Mouse (Mus musculus): ENCODE data around the gene Ifna2. TPM values are rescaled to one million over a fixed set of nuclear protein-coding genes. Genes with fewer than 3 reads are reported as not detected.

Gene Ifna2
- not detected for total RNA-seq (2021)
- long read RNA-seq = 0 reads

- no peak for DNase-seq (ENCODE audit: low spot score in 2 of 2)
Observed at GRCm38 (mm10) chr4:88683812-88684211, at the start of gene Ifna2. TSS of gene Ifna2 (minus strand) at chr4:88683912.

GRCm38 (mm10) chr4:88727324-88727723, 43.6 kb upstream of the Ifna2 start:
- DNase-seq (ENCODE audit: low spot score in 2 of 2) = no peak

- DNase-seq (ENCODE audit: low spot score in 2 of 2) = no peak
Observed at GRCm38 (mm10) chr4:88726727-88727126, 43.0 kb upstream of the Ifna2 start.

GRCm38 (mm10) chr4:88723497-88724090, 39.9 kb upstream of the Ifna2 start:
- no peak for DNase-seq (ENCODE audit: low spot score in 2 of 2)

GRCm38 (mm10) chr4:88721791-88722721, 38.3 kb upstream of the Ifna2 start, which contains the start of the genes Gm26566 and Klhl9:
TSS of gene Gm26566 (plus strand) at chr4:88721805.
TSS of gene Klhl9 (minus strand) at chr4:88722465.
- DNase-seq (ENCODE audit: low spot score in 2 of 2) = peak; percentile 86 to 90

- no peak for DNase-seq (ENCODE audit: low spot score in 2 of 2)
Observed at GRCm38 (mm10) chr4:88718715-88719114, 35.0 kb upstream of the Ifna2 start.

- no peak for DNase-seq (ENCODE audit: low spot score in 2 of 2)
Observed at GRCm38 (mm10) chr4:88715059-88715458, 31.3 kb upstream of the Ifna2 start.

GRCm38 (mm10) chr4:88714281-88714680, 30.6 kb upstream of the Ifna2 start:
- no peak for DNase-seq (ENCODE audit: low spot score in 2 of 2)

- no peak for DNase-seq (ENCODE audit: low spot score in 2 of 2)
Observed at GRCm38 (mm10) chr4:88707128-88707826, 23.6 kb upstream of the Ifna2 start.

- no peak for DNase-seq (ENCODE audit: low spot score in 2 of 2)
Observed at GRCm38 (mm10) chr4:88705924-88706323, 22.2 kb upstream of the Ifna2 start.

GRCm38 (mm10) chr4:88699301-88699700, 15.6 kb upstream of the Ifna2 start:
- no peak for DNase-seq (ENCODE audit: low spot score in 2 of 2)

- no peak for DNase-seq (ENCODE audit: low spot score in 2 of 2)
Observed at GRCm38 (mm10) chr4:88698781-88699180, 15.1 kb upstream of the Ifna2 start.

GRCm38 (mm10) chr4:88697753-88698152, 14.0 kb upstream of the Ifna2 start:
- DNase-seq (ENCODE audit: low spot score in 2 of 2) = no peak

GRCm38 (mm10) chr4:88697108-88697507, 13.4 kb upstream of the Ifna2 start:
- DNase-seq (ENCODE audit: low spot score in 2 of 2) = no peak

- DNase-seq (ENCODE audit: low spot score in 2 of 2) = peak; percentile 37 to 82
Observed at GRCm38 (mm10) chr4:88696237-88696884, 12.6 kb upstream of the Ifna2 start.

GRCm38 (mm10) chr4:88693392-88693791, 9.7 kb upstream of the Ifna2 start:
- no peak for DNase-seq (ENCODE audit: low spot score in 2 of 2)

- DNase-seq (ENCODE audit: low spot score in 2 of 2) = no peak
Observed at GRCm38 (mm10) chr4:88692537-88692936, 8.8 kb upstream of the Ifna2 start.

- DNase-seq (ENCODE audit: low spot score in 2 of 2) = no peak
Observed at GRCm38 (mm10) chr4:88691259-88691658, 7.5 kb upstream of the Ifna2 start, which contains the start of gene Ifnab. TSS of gene Ifnab (minus strand) at chr4:88691359.

GRCm38 (mm10) chr4:88681353-88681752, 2.4 kb downstream of the Ifna2 start:
- DNase-seq (ENCODE audit: low spot score in 2 of 2) = no peak

GRCm38 (mm10) chr4:88680362-88680761, 3.4 kb downstream of the Ifna2 start:
- DNase-seq (ENCODE audit: low spot score in 2 of 2) = peak in 1 of 2 experiments; percentile 50

GRCm38 (mm10) chr4:88676824-88677223, 6.9 kb downstream of the Ifna2 start, which contains the start of gene Ifna16:
TSS of gene Ifna16 (minus strand) at chr4:88676924.
- DNase-seq (ENCODE audit: low spot score in 2 of 2) = no peak
